Mouse (Mus musculus): ENCODE results near the gene Ap1m2. TPM values are rescaled to one million over a fixed set of nuclear protein-coding genes. Genes with fewer than 3 reads are reported as not detected.
A peak's percentile ranks its signal among the peaks of the same experiment; 100 is the strongest.

Ap1m2 gene
- polyA plus RNA-seq, 1 experiment from 2014 or later, result 9.5 TPM

DNA sequence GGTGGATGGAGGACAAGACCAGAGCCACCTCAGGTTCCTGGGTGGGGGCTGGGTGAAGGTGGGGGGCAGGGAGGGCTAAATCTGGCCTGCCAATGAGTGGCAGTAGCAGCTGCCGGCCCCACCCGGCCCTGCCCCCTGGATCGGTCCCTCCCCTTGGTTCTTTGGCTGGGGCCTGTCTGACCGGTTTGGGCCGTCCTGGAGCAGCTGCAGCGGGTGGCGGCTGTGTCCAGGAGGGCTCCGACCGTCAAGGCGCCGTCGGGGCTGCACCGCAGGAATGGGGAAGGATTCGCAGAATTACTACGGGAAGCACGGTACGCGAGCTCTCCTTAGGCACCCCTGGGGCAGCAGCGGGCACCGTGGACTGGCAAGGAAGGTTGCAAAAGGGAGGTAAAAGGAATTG, 25.5 kb upstream of the Ap1m2 start:
- H3K9ac ChIP-seq (replicated peaks), result peak overlapping the region; percentile 27; the same call in 1 of the 2 replicates
- H3K27me3 ChIP-seq, result peaks cover 7% of the 10 kb centered on the region; the same call in 1 of the 2 replicates
- ATAC-seq (ENCODE audit: insufficient number of reproducible peaks, insufficient read depth, low FRiP score, low TSS enrichment, low read depth), result 0 out of 2 replicates have a peak, but pooled peaks have one; percentile 71
- H3K9me3 ChIP-seq, result no peaks in the 10 kb centered on the region
- peak overlapping the region; percentile 13; the same call in 1 of the 2 replicates for H3K4me2 ChIP-seq
- H3K4me1 ChIP-seq (replicated peaks), result peaks cover 12% of the 10 kb centered on the region
- no peak overlapping the region for H3K27ac ChIP-seq
- peaks cover 36% of the 10 kb centered on the region for H3K36me3 ChIP-seq
- H3K4me3 ChIP-seq (replicated peaks), result peak overlapping the region; percentile 18
- 11% methylated on average over 20 of the region's 20 CpGs for WGBS

DNA sequence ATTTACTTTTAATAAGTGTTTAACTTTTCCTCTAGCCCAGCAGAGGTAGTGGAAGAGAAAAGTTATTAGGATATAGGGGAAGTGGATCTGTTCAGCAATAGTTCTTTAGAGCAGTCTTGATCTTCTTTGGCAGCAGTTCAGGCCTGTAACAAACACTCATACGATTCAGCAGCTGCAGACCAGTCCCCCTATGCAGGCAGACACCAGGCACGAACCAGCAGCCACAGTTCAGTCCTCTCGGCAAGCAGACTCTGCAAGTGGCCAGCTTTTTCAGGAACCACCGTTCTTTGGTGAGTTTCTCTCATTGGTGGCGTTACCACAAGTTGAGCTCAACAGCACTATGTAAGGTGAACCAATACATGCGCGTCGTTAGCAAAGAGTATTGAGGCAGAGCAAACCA, 24.4 kb upstream of the Ap1m2 start:
- H3K9me3 ChIP-seq, result no peaks in the 10 kb centered on the region
- no peak overlapping the region for H3K27ac ChIP-seq
- H3K27me3 ChIP-seq, result peaks cover 7% of the 10 kb centered on the region; the same call in 1 of the 2 replicates
- no peak overlapping the region for H3K4me3 ChIP-seq (replicated peaks)
- H3K36me3 ChIP-seq, result peaks cover 24% of the 10 kb centered on the region
- ATAC-seq (ENCODE audit: insufficient number of reproducible peaks, insufficient read depth, low FRiP score, low TSS enrichment, low read depth), result no peak
- no peak overlapping the region for H3K4me2 ChIP-seq
- WGBS, result 79% methylated on average over 8 of the region's 8 CpGs
- H3K4me1 ChIP-seq (replicated peaks), result peaks cover 22% of the 10 kb centered on the region
- H3K9ac ChIP-seq (replicated peaks), result no peak overlapping the region

DNA sequence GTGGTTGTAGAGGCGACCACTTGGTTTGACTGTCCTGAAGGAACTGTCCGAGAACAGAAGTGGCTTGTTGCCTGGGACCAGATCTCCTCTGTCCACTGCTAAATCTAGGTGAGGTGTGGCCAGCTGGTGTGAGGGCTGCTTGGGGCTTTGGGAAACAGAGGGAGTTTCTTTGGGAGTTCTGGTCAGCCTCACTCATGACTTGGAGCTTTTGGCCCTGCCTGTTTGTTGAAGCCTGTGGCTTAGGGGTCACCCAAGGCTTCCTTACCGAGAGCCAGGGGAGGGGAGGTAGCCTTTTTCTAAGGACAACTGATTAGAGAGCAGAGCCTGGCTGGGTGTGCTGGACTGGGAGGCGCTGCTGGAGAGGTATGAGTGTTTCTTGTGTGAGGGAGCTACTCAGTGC, 23.3 kb upstream of the Ap1m2 start:
- H3K36me3 ChIP-seq, result peaks cover 17% of the 10 kb centered on the region; the same call in 1 of the 2 replicates
- H3K9ac ChIP-seq (replicated peaks), result no peak overlapping the region
- no peak for ATAC-seq (ENCODE audit: insufficient number of reproducible peaks, insufficient read depth, low FRiP score, low TSS enrichment, low read depth)
- H3K27ac ChIP-seq, result no peak overlapping the region
- H3K4me2 ChIP-seq, result no peak overlapping the region
- H3K4me3 ChIP-seq (replicated peaks), result no peak overlapping the region
- H3K4me1 ChIP-seq (replicated peaks), result peaks cover 22% of the 10 kb centered on the region
- 79% methylated on average over 4 of the region's 4 CpGs for WGBS
- peaks cover 7% of the 10 kb centered on the region; the same call in 1 of the 2 replicates for H3K27me3 ChIP-seq
- no peaks in the 10 kb centered on the region for H3K9me3 ChIP-seq

DNA sequence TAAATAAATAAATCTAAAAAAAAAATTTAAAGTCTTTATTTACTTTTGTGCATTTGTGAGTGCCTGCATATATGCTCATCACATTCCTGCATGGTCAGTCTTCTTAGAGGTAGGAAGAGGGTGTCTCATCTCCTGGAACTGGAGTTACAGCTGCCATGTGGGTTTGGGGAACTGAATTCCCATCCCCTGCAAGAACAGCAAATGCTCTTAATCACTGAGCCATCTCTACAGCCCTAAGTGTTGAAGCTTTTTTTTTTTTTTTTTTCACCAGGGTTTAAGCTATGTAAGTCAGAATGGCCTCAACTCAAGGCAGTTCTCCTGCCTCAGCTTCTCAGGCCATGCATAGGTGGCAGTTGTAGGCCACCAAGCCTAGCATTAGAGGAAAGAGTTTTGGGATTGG, 22.6 kb upstream of the Ap1m2 start:
- H3K4me3 ChIP-seq (replicated peaks), result no peak overlapping the region
- ATAC-seq (ENCODE audit: insufficient number of reproducible peaks, insufficient read depth, low FRiP score, low TSS enrichment, low read depth), result no peak
- peaks cover 7% of the 10 kb centered on the region; the same call in 1 of the 2 replicates for H3K27me3 ChIP-seq
- H3K36me3 ChIP-seq, result peaks cover 15% of the 10 kb centered on the region; the same call in 1 of the 2 replicates
- peaks cover 22% of the 10 kb centered on the region for H3K4me1 ChIP-seq (replicated peaks)
- H3K9ac ChIP-seq (replicated peaks), result no peak overlapping the region
- H3K4me2 ChIP-seq, result no peak overlapping the region
- no peak overlapping the region for H3K27ac ChIP-seq
- H3K9me3 ChIP-seq, result no peaks in the 10 kb centered on the region

DNA sequence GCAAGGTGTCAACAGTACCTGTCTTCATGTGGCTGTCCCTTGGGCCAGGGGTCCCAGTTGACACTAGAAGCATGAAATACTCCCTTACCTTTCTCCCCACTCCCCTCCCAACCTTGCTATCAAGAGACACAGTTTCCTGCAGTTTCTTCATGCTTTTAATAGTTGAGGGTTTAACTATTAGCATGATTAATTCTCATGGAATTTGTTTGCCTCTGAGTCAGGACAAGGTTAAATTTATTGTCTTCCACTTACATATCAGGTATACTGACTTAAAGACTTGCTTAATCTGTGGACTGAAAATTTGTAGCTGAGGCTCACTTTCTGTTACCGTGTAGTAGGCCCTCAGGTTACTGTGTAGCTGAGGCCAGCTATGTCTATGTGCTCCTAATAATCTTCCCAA, 21.4 kb upstream of the Ap1m2 start:
- WGBS, result 86% methylated on average over 1 of the region's 1 CpGs
- Histone ChIP-seq H3K9me3 (no peaks in the 10 kb centered on the region), H3K36me3 (peaks cover 6% of the 10 kb centered on the region; the same call in 1 of the 2 replicates), H3K9ac (replicated peaks) (no peak overlapping the region), H3K4me3 (replicated peaks) (no peak overlapping the region), H3K4me2 (no peak overlapping the region), H3K4me1 (replicated peaks) (peaks cover 22% of the 10 kb centered on the region), H3K27ac (no peak overlapping the region), H3K27me3 (peaks cover 7% of the 10 kb centered on the region; the same call in 1 of the 2 replicates)
- ATAC-seq (ENCODE audit: insufficient number of reproducible peaks, insufficient read depth, low FRiP score, low TSS enrichment, low read depth), result no peak

DNA sequence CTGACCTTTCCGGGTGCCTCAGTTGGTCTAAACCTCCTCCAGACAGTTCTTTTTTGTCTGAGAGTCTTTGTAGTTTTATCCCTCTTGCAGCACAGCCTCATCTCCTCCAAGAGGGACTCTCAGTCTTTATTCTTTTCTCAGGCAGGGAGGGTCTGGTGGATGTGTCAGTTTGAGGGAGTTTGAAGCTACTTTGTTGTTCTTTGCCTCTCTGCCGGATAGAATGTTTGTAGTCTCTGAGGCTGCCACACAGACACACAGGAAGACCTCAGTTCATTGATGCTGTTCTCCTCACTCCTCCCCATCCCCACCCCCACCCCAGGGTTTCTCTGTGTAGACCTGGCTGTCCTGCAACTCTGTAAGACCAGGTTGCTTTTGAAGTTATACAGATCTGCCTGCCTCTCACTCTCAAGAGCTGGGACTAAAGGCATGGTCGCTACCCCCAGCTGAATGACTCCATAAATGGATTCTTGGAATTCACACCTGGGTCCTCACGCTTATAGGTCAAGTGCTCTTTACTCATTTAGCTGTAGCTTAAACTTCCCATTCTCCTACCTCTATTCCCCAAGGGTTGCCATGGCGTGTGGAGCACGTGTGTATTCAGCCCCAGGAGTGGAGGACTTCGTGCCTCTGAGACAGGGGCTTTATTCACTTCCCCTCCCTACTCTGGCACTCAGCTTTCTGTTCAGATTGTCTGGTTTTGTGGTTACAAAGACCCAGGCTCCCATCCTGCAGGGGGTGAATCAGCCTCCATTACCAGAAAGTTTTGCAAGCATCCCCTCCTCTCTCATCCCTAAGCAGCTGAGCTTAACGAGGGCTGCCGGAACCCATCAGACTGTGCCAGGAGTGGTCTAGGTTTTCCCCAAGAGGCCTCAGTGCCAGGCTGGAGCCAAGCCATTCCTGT, 20.3 kb upstream of the Ap1m2 start:
- no peak overlapping the region for H3K4me3 ChIP-seq (replicated peaks)
- no peak overlapping the region for H3K9ac ChIP-seq (replicated peaks)
- peak overlapping the region; percentile 62 for H3K27ac ChIP-seq
- 34% methylated on average over 9 of the region's 9 CpGs for WGBS
- H3K4me2 ChIP-seq, result no peak overlapping the region
- peaks cover 6% of the 10 kb centered on the region; the same call in 1 of the 2 replicates for H3K36me3 ChIP-seq
- H3K9me3 ChIP-seq, result no peaks in the 10 kb centered on the region
- H3K27me3 ChIP-seq, result peaks cover under 1% of the 10 kb centered on the region; the same call in 1 of the 2 replicates
- H3K4me1 ChIP-seq (replicated peaks), result peaks cover 17% of the 10 kb centered on the region
- ATAC-seq (ENCODE audit: insufficient number of reproducible peaks, insufficient read depth, low FRiP score, low TSS enrichment, low read depth), result no peak

DNA sequence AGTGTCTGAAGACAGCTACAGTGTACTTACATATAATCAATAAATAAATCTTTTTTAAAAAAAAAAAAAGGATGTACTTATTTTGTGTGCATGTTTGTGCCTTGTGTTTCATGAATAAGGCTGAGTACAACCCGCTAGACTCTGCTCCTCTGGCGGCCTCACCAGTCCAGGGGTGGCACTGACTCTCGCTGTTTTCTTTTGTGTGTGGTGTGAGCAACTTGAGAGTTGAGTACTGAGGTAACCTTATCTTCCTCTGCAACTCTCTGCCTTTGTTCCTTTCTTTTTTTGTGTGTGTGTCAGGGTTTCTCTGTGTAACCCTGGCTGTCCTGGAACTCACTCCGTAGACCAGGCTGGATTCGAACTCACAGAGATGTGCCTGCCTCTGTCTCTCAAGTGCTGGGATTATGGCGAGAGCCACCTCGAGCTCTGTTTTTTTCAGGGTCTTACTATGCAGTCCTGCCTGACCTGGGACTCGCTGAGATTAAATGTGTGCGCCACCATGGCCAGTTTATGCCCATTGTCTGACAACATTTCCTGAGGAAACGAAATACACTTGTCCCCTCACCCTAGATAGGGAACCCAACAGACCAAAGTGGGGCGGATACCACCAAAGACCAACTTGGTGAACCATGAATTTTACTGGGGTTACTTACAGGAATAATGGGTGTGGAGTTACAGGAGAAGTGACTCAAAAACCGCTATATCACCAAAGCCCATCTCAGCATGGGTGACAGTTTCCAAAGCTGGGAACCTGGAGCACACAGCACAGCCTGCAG, 19.4 kb upstream of the Ap1m2 start:
- peaks cover 8% of the 10 kb centered on the region for H3K36me3 ChIP-seq
- no peaks in the 10 kb centered on the region for H3K9me3 ChIP-seq
- no peaks in the 10 kb centered on the region for H3K27me3 ChIP-seq
- no peak overlapping the region for H3K4me3 ChIP-seq (replicated peaks)
- H3K4me1 ChIP-seq (replicated peaks), result peaks cover 16% of the 10 kb centered on the region
- WGBS, result 87% methylated on average over 12 of the region's 12 CpGs
- no peak overlapping the region for H3K9ac ChIP-seq (replicated peaks)
- peak overlapping the region; percentile 62; the same call in 1 of the 2 replicates for H3K27ac ChIP-seq
- no peak overlapping the region for H3K4me2 ChIP-seq
- no peak for ATAC-seq (ENCODE audit: insufficient number of reproducible peaks, insufficient read depth, low FRiP score, low TSS enrichment, low read depth)

DNA sequence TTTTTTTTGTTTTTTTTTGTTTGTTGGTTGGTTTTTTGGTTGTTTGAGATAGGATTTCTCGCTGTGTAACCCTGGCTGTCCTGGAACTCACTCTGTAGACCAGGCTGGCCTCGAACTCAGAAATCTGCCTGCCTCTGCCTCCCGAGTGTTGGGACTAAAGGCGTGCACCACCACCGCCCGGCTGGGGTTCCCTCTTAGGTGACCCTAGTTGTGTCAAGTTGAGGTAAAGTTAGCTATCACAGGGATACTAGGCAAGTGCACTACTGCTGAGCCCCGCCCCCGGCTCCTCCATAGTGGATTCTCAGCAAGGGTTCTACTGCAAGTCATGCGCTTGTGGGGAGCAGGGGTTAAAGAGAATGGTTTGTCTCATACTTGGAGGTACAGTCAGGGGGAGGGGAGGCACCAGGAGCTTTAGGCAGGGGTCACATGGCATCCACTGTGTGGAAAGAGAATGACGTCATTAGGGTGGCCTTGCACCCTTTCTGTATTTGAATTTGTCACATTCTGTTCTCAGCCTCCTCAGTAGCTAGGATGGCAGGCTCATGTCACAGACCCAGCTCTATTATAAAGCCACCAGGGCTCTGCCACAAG, 17.7 kb upstream of the Ap1m2 start:
- H3K27me3 ChIP-seq, result no peaks in the 10 kb centered on the region
- no peaks in the 10 kb centered on the region for H3K9me3 ChIP-seq
- H3K36me3 ChIP-seq, result peaks cover 19% of the 10 kb centered on the region
- peaks cover 16% of the 10 kb centered on the region for H3K4me1 ChIP-seq (replicated peaks)
- ATAC-seq (ENCODE audit: insufficient number of reproducible peaks, insufficient read depth, low FRiP score, low TSS enrichment, low read depth), result no peak
- no peak overlapping the region for H3K9ac ChIP-seq (replicated peaks)
- no peak overlapping the region for H3K27ac ChIP-seq
- no peak overlapping the region for H3K4me3 ChIP-seq (replicated peaks)
- no peak overlapping the region for H3K4me2 ChIP-seq
- 93% methylated on average over 10 of the region's 10 CpGs for WGBS

DNA sequence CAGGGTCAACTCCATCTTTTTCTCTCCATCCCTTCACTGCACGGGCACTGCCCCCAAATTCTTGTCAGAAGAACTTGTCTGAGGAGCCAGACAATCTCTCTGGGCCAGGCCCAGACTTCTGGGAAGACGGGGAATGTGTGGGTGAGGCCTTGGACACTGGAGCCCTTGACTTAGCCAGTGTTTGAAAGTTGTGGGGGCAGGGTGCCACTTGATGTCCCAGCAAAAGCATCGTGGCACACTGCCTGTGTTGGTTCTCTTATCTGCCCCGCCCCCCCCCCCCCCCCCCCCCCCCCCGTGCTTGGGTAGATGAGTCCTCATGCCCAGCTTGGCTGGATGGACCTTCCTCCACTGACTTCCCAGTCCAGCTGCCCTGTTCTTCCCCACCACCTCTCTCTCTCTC, 16.9 kb upstream of the Ap1m2 start:
- 81% methylated on average over 3 of the region's 5 CpGs for WGBS
- H3K9ac ChIP-seq (replicated peaks), result no peak overlapping the region
- no peak for ATAC-seq (ENCODE audit: insufficient number of reproducible peaks, insufficient read depth, low FRiP score, low TSS enrichment, low read depth)

DNA sequence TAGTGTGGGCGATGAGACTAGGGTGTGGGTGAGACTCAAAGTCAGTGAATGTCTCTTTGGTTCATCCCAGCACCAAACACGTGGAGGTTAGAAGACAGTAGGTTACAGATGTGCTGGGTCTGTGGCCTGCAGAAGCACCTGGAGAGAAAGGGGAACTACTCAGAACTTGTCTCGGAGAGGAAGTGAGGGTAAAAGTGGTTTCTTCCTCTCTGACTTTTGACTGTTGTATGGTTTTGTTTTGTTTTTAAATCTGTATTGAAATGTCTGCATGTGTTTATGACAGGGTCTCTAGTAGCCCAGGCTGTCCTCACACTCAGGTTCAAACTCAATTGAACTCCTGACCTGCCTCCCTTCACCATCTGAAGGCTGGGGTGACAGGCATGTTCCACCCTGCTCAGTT, 15.9 kb upstream of the Ap1m2 start:
- 77% methylated on average over 3 of the region's 3 CpGs for WGBS
- H3K9ac ChIP-seq (replicated peaks), result no peak overlapping the region
- no peak overlapping the region for H3K27ac ChIP-seq
- H3K9me3 ChIP-seq, result no peaks in the 10 kb centered on the region
- peaks cover 26% of the 10 kb centered on the region for H3K36me3 ChIP-seq
- H3K4me3 ChIP-seq (replicated peaks), result no peak overlapping the region
- H3K27me3 ChIP-seq, result no peaks in the 10 kb centered on the region
- no peak overlapping the region for H3K4me2 ChIP-seq
- peaks cover 14% of the 10 kb centered on the region for H3K4me1 ChIP-seq (replicated peaks)
- ATAC-seq (ENCODE audit: insufficient number of reproducible peaks, insufficient read depth, low FRiP score, low TSS enrichment, low read depth), result no peak

More for the DNA sequence above, 16.9 kb upstream of the Ap1m2 start:
- peaks cover 26% of the 10 kb centered on the region for H3K36me3 ChIP-seq
- H3K4me3 ChIP-seq (replicated peaks), result no peak overlapping the region
- no peaks in the 10 kb centered on the region for H3K27me3 ChIP-seq
- no peak overlapping the region for H3K4me2 ChIP-seq
- peaks cover 16% of the 10 kb centered on the region for H3K4me1 ChIP-seq (replicated peaks)
- H3K9me3 ChIP-seq, result no peaks in the 10 kb centered on the region
- H3K27ac ChIP-seq, result no peak overlapping the region

DNA sequence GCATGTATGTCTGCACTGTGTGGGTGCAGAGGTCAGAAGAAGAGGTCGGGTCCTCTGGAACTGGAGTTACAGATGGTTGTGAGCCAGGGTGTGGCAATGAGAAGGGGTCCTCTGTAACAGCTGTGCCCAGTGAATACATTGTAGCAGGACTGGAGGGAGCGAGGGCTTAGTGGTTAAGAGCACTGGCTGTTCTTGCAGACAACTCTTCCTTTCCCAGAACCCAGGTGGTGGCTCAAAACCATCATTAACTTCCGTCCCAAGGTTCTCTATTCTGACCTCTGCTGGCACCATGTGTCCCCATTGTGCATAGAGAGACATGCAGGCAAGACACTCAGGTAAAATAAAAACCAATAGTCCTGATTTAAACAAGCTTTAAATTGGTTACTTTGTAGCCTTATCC, 15.4 kb upstream of the Ap1m2 start:
- H3K4me2 ChIP-seq, result no peak overlapping the region
- no peak overlapping the region for H3K27ac ChIP-seq
- no peak overlapping the region for H3K9ac ChIP-seq (replicated peaks)
- H3K4me1 ChIP-seq (replicated peaks), result peaks cover 10% of the 10 kb centered on the region
- H3K27me3 ChIP-seq, result no peaks in the 10 kb centered on the region
- ATAC-seq (ENCODE audit: insufficient number of reproducible peaks, insufficient read depth, low FRiP score, low TSS enrichment, low read depth), result no peak
- no peaks in the 10 kb centered on the region for H3K9me3 ChIP-seq
- WGBS, result 68% methylated on average over 3 of the region's 3 CpGs
- H3K4me3 ChIP-seq (replicated peaks), result no peak overlapping the region
- H3K36me3 ChIP-seq, result peaks cover 26% of the 10 kb centered on the region

All from limb, embryonic 12.5 days (tissue).